Mouse (Mus musculus): ENCODE results near the gene Arfgef3. TPM values are rescaled to one million over a fixed set of nuclear protein-coding genes. Genes with fewer than 3 reads are reported as not detected.
A peak's percentile ranks its signal among the peaks of the same experiment; 100 is the strongest.

The Arfgef3 gene
- polyA plus RNA-seq, 1 experiment from 2014 or later, result 0.57 TPM

GRCm38 (mm10) chr10:18549321-18550216 lies 194.2 kb downstream of the Arfgef3 start:
- Histone ChIP-seq H3K27me3 (peaks cover 7% of the 10 kb centered on the region), H3K4me1 (no peaks in the 10 kb centered on the region), H3K27ac (no peak overlapping the region), H3K9me3 (no peaks in the 10 kb centered on the region), H3K4me3 (peak overlapping the region; percentile 41), H3K4me2 (replicated peaks) (peak overlapping the region; percentile 76), H3K9ac (peak overlapping the region; percentile 48), H3K36me3 (no peaks in the 10 kb centered on the region)
- ATAC-seq (ENCODE audit: low FRiP score, low read depth), result no peak
- WGBS, result 3% methylated on average over 35 of the region's 35 CpGs

- no peak overlapping the region for H3K4me2 ChIP-seq (replicated peaks)
- H3K4me3 ChIP-seq, result no peak overlapping the region
- H3K9ac ChIP-seq, result no peak overlapping the region
- WGBS, result 81% methylated on average over 4 of the region's 4 CpGs
- H3K27ac ChIP-seq, result no peak overlapping the region
- no peaks in the 10 kb centered on the region for H3K9me3 ChIP-seq
- no peak for ATAC-seq (ENCODE audit: low FRiP score, low read depth)
- no peaks in the 10 kb centered on the region for H3K36me3 ChIP-seq
- peaks cover 7% of the 10 kb centered on the region for H3K27me3 ChIP-seq
- H3K4me1 ChIP-seq, result no peaks in the 10 kb centered on the region
These were observed 196.4 kb downstream of the Arfgef3 start for GRCm38 (mm10) chr10:18547381-18547780.

GRCm38 (mm10) chr10:18545813-18546235 lies 197.9 kb downstream of the Arfgef3 start, which contains the start of gene Hebp2:
Gene Hebp2 (minus strand): TSS chr10:18546076.
- Histone ChIP-seq H3K27ac (peak within 1 kb of the TSS; percentile 48; the same call in 1 of the 2 replicates), H3K4me3 (peak within 1 kb of the TSS; percentile 64), H3K9me3 (no peaks in the 10 kb centered on the region), H3K4me2 (replicated peaks) (peak within 1 kb of the TSS; percentile 85), H3K4me1 (no peaks in the 10 kb centered on the region), H3K27me3 (peaks cover 7% of the 10 kb centered on the region), H3K36me3 (no peaks in the 10 kb centered on the region; the same call in 1 of the 2 replicates), H3K9ac (peak within 1 kb of the TSS; percentile 77)
- under 1% methylated on average over 22 of the region's 22 CpGs for WGBS
- ATAC-seq (ENCODE audit: low FRiP score, low read depth), result peak; percentile 88

GRCm38 (mm10) chr10:18545309-18545708 lies 198.4 kb downstream of the Arfgef3 start:
- Histone ChIP-seq H3K27ac (no peak overlapping the region), H3K27me3 (peaks cover 5% of the 10 kb centered on the region)

GRCm38 (mm10) chr10:18536889-18537288 lies 206.9 kb downstream of the Arfgef3 start:
- H3K4me3 ChIP-seq, result no peak overlapping the region
- no peak overlapping the region for H3K27ac ChIP-seq
- H3K36me3 ChIP-seq, result peaks cover 17% of the 10 kb centered on the region
- no peak overlapping the region for H3K4me2 ChIP-seq (replicated peaks)
- peaks cover 4% of the 10 kb centered on the region; the same call in 1 of the 2 replicates for H3K4me1 ChIP-seq
- H3K9ac ChIP-seq, result no peak overlapping the region
- no peaks in the 10 kb centered on the region for H3K9me3 ChIP-seq
- no peak for ATAC-seq (ENCODE audit: low FRiP score, low read depth)
- no peaks in the 10 kb centered on the region for H3K27me3 ChIP-seq
- 89% methylated on average over 2 of the region's 2 CpGs for WGBS

More at GRCm38 (mm10) chr10:18545309-18545708, 198.4 kb downstream of the Arfgef3 start:
- 6% methylated on average over 13 of the region's 13 CpGs for WGBS
- ATAC-seq (ENCODE audit: low FRiP score, low read depth), result no peak
- H3K4me1 ChIP-seq, result no peaks in the 10 kb centered on the region
- H3K36me3 ChIP-seq, result no peaks in the 10 kb centered on the region; the same call in 1 of the 2 replicates
- peak overlapping the region; percentile 64 for H3K4me3 ChIP-seq
- H3K9me3 ChIP-seq, result no peaks in the 10 kb centered on the region
- peak overlapping the region; percentile 85 for H3K4me2 ChIP-seq (replicated peaks)
- peak overlapping the region; percentile 77 for H3K9ac ChIP-seq

GRCm38 (mm10) chr10:18532293-18532692 lies 211.5 kb downstream of the Arfgef3 start:
- H3K9me3 ChIP-seq, result no peaks in the 10 kb centered on the region
- H3K4me2 ChIP-seq (replicated peaks), result 0 out of 2 replicates have a peak overlapping the region, but pooled peaks have one; percentile 0
- no peak overlapping the region for H3K27ac ChIP-seq
- peak; percentile 37 for ATAC-seq (ENCODE audit: low FRiP score, low read depth)
- peaks cover 26% of the 10 kb centered on the region for H3K36me3 ChIP-seq
- H3K4me1 ChIP-seq, result peaks cover 22% of the 10 kb centered on the region
- 33% methylated on average over 8 of the region's 8 CpGs for WGBS
- H3K27me3 ChIP-seq, result no peaks in the 10 kb centered on the region
- H3K4me3 ChIP-seq, result no peak overlapping the region
- no peak overlapping the region for H3K9ac ChIP-seq

Other genes starting within 250 kb of the Arfgef3 start
- 23.0 and 24.9 TPM in 2 replicates for gene Hebp2, start 197.9 kb downstream of the Arfgef3 start, polyA plus RNA-seq (2015; fragmentation: Nextera tagmentation; extraction: Ambion mirVana)
- not detected in 2 replicates for gene Gm4922, start 42.8 kb upstream of the Arfgef3 start, polyA plus RNA-seq (2015; fragmentation: Nextera tagmentation; extraction: Ambion mirVana)
- gene Perp, start 101.1 kb upstream of the Arfgef3 start, polyA plus RNA-seq (2015; fragmentation: Nextera tagmentation; extraction: Ambion mirVana), result 119 and 130 TPM in 2 replicates